Mouse (Mus musculus) cerebellum, postnatal 25 days (tissue): ENCODE data around the gene Slc50a1.
A peak's percentile ranks its signal among the peaks of the same experiment; 100 is the strongest.

Source experiments
- DNase-seq, 2 experiments: peaks; one replicate each; pipeline ENCODE4 v3.0.0; 2021; ENCODE audit warnings: mixed read lengths in 2 of 2

The Slc50a1 gene

GRCm38 (mm10) chr3:89293247-89293918, 23.0 kb upstream of the Slc50a1 start:
- no peak for DNase-seq

- no peak for DNase-seq
Measured at GRCm38 (mm10) chr3:89292303-89292702, 21.9 kb upstream of the Slc50a1 start.

DNA sequence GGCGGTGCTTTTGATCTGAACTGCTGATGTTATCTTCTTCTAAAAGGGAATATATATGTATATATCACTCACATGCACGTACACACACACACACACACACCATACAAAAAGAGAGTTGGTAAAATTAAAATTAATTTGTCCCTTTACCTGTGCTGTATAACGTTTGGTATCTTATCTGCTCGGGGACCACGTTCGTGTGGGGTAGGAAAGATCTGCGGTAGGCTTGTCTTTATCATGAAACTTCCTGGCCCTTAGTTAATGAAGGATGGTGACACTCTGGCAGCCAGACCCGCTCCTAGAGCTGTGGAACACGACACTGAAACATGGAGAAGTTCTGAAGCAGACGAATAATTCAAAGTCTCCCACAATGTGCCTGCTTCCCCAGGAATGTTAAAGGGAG, 21.5 kb upstream of the Slc50a1 start:
- DNase-seq, result no peak

DNA sequence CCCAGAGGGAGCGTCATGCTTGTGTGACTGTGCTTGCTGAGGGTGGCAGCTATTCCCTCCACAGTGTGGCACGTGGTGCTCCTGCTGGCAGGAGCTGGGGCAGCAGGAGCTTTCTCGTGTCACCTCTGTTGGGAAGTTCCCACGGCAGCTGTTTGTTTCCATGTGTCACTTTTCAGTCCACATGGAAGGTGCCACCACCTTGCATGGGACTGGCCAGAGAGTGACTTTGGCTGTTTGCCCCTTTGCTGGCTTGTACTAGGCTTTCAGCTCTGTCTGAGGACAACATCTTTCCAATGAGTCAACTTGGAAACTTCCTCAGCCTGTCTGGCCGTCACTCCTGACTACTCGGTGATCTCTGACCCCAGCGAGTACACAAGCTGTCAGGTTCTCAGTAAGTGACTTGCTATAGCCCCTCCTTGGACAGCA, 18.1 kb upstream of the Slc50a1 start:
- DNase-seq, result no peak

- no peak for DNase-seq
Measured at GRCm38 (mm10) chr3:89287286-89287685, 16.9 kb upstream of the Slc50a1 start.

DNA sequence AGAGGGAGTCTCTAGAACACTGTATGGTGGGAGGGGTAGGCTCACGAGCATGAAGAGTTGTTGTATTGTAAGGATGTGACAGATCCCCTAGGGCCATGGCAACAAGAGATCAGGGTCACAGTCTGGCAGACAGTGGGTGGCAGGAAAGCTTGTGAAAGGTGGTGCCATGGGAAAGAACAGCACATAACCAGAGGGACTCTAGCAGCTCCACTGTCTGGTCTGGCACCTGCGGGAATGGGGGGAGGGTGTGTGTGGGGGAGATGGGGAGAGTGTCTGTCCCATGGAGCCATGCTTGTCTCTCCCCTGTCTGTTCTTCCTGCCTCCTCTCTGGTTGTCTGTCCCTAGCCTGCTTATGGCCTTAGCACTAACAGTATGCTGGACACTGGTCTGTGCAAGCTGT, 15.2 kb upstream of the Slc50a1 start:
- DNase-seq, result no peak

- no peak for DNase-seq
Measured at GRCm38 (mm10) chr3:89284261-89284660, 13.9 kb upstream of the Slc50a1 start.

- no peak for DNase-seq
Measured at GRCm38 (mm10) chr3:89282291-89282643, 11.9 kb upstream of the Slc50a1 start.

DNA sequence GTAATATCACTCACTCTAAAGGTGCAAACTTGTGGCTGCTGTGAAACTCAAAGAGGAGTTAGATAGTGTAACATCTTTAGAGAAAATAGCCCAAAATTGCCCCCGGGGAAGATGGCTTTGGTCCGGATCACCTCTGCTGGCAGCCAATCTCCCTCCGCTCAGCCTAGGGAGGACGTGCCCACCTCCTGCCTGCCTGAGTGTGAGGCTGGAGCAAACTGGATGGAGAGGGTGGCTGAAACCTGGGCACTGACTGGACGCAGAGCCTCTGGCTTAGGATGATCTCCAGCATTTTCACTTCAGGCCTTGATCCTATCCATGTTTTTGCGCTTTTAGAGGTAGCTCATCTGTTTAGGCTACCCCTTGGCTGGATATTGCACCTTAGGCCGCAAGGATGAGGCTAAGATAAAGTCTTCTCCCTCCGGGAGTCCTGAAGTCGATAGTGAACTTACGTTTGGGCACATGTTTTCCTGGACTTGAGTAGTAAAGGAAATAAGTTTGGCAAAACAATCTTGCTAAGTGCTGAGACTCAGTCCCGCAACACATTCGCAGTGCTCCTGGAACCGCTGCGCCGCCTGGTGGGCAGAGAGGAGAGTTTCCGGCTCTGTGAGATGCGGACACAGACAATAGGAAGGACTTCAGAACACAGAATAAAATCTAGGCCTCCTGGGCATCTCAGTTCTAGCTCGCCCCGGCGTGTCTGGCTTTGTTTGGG, 11.4 kb upstream of the Slc50a1 start:
- peak; percentile 89 to 93 for DNase-seq

DNA sequence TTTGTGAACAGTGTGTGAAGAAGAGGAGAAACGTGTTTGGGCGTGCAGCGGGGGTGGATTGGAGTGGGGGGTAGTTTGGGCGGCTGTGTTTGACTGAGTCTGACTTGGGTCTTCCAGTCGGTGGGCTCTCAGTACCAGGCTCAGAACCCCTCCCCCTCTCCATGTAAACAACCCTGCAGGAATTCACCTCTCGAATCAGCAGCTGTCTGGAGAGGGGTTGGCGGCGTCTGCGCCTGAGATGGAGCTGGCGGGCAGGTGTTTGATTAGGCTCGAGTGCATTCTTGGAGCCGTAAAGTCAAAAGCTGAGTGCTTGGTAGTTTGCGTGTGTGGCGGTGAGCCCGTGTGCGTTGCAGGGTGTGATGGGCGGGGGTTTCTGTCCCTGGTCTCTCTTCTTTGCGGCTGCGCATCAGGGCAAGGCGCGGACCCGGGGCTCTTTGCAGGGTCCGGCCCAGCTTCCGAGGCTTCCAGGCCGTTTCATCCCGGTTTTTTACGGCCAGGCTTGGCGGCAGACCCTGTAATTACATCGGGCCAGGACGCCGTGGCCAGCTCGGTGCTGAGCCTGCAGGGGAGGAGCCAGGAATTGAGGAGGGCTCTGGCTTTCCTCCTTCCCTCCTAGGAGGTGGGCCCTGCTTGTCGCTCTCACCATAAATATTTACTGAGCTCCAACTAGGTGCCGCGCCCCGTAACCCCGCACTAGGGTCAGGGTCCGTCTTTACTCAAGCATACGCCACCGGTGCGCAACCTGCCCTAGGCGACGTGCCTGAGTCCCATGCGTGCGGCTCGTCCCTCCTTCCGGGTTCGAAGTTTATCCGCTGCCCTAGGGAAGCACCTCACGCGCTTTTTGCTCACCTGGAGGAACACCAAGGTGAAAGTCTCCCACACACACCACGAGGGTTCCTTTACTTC, 10.5 kb upstream of the Slc50a1 start, which contains the start of gene Efna1:
Efna1 (minus strand) TSS at position 537 of the 906 bp plus-strand sequence.
- peak; percentile 66 to 67 for DNase-seq

- peak in 1 of 2 experiments; percentile 48 for DNase-seq
Measured at GRCm38 (mm10) chr3:89280050-89280605, 9.8 kb upstream of the Slc50a1 start.

DNA sequence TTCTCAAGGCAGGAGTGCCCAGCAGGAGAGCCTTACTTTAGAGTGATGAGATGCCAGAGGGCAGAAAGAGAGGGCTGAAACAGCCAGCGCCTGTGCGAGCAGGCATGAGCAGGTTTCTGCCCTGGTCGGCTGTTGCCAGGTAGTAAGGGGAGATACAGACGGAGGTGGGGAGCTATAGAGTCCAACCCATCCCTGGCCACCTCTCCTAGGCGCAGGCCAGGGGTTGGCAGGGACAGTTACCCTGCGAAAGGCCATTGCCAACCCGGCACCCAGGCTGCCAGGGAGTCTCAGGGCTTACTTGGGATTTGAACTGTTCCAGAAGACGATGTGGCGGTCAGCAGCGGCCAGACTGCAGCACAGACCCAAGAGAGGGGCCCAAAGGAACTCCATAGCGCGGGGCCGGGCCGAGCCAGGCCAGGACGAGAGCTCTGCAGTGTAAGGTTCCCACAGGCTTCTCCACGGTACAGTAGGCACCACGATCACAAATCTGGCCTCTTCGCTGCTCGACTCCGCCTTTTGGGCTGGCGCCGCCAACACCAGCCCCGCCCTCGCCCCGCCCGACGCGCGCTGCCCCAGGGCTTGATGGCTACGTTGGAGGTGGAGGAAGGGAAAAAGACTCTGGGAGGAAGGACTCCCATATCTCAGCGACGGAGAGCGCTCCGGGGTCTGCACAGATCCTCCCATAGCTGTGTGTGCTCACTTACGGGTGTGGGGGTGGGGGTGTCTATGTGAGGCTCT, 9.0 kb upstream of the Slc50a1 start:
- peak; percentile 92 to 94 for DNase-seq

DNA sequence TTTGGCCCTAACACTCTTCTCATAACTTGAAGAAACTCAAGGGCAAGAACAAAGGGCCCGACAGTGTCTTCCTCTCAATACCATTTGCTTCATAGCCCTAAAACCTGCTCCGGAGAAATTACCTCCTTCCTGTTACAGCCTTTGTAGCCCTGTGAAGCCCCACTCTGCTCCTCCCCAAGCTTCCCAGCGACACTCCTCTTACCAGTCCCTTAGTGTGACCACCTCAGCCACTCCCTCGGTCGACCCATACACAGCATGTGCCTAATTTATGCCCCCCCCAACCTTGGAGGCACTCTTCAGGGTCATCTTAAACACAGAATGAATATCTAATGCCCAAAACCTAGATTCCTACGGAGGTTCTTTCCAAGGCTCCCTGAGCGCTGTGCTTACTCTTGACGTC, 8.3 kb upstream of the Slc50a1 start:
- DNase-seq, result no peak

- peak; percentile 27 to 32 for DNase-seq
Measured at GRCm38 (mm10) chr3:89278107-89278506, 7.7 kb upstream of the Slc50a1 start.

GRCm38 (mm10) chr3:89277281-89278021, 7.1 kb upstream of the Slc50a1 start:
- DNase-seq, result peak; percentile 39 to 50

- DNase-seq, result no peak
Measured at GRCm38 (mm10) chr3:89276061-89276460, 5.7 kb upstream of the Slc50a1 start.

GRCm38 (mm10) chr3:89271760-89272159, 1.4 kb upstream of the Slc50a1 start:
- peak; percentile 43 to 59 for DNase-seq

GRCm38 (mm10) chr3:89270891-89271290, 521 bp upstream of the Slc50a1 start:
- peak; percentile 71 to 80 for DNase-seq

DNA sequence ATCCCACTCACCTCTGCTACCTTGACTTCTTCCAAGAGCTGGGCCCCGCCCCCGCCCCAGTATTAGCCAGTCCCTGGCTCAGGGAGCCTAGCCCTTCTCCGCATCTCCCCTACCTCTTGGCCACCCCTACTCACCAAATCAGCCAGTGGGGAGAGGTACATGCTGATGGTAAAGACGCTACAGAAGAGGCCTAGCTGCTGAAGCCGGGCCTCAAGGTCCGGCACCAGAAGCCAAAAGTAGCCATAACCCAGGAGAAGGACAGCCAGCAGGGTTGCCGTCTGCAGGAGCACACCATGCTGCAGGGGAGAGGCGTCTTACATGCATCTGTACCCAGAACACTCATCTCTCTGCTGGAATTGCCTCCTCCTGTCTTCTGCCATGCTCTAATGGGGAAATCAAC, 1.5 kb downstream of the Slc50a1 start:
- DNase-seq, result no peak

- DNase-seq, result peak; percentile 82 to 87
Measured at GRCm38 (mm10) chr3:89266439-89266893, 3.9 kb downstream of the Slc50a1 start.

- DNase-seq, result no peak
Measured at GRCm38 (mm10) chr3:89262417-89262816, 8.0 kb downstream of the Slc50a1 start.
